Mouse (Mus musculus): ENCODE results near the gene Gnb2.

Gene Gnb2

GRCm38 (mm10) chr5:137533117-137533827 lies at the start of gene Gnb2, which contains the start of gene Epo:
TSS of gene Gnb2 (minus strand) at chr5:137533510.
TSS of gene Epo (minus strand) at chr5:137533242.
- under 1% methylated on average over 40 of the region's 40 CpGs for WGBS

- WGBS, result 67% methylated on average over 8 of the region's 8 CpGs
Observed at GRCm38 (mm10) chr5:137582702-137583101, 49.4 kb upstream of the Gnb2 start.

- 87% methylated on average over 6 of the region's 6 CpGs for WGBS
Observed at GRCm38 (mm10) chr5:137580246-137580645, 46.9 kb upstream of the Gnb2 start.

GRCm38 (mm10) chr5:137574470-137574901 lies 41.2 kb upstream of the Gnb2 start:
- whole genome bisulfite sequencing, result 11% methylated on average over 27 of the region's 27 CpGs

- 75% methylated on average over 17 of the region's 17 CpGs for WGBS
Observed at GRCm38 (mm10) chr5:137570691-137571586, 37.6 kb upstream of the Gnb2 start.

DNA sequence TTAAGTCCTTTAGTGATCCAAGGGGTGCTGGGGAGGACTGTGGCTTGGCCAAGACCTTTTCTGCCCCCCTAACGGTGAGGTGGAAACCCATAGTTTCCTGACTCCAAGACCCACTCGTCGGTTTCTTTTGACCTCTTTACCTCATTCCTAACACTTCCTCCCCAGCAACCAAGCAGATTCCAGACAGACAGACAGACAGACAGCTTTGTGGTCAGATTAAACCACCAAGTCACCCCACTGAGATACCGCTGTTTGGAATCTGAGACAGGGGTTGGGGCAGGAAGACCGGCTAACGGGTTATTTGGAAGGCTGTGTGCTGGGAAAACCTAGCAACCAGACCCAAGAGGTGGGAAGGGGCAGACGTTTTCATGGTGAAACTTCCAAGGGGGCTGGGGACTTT lies 36.9 kb upstream of the Gnb2 start:
- WGBS, result 60% methylated on average over 7 of the region's 7 CpGs

GRCm38 (mm10) chr5:137569665-137570064 lies 36.4 kb upstream of the Gnb2 start, which contains the start of gene Tfr2:
TSS of gene Tfr2 (plus strand) at chr5:137569840.
- WGBS, result 39% methylated on average over 9 of the region's 9 CpGs

DNA sequence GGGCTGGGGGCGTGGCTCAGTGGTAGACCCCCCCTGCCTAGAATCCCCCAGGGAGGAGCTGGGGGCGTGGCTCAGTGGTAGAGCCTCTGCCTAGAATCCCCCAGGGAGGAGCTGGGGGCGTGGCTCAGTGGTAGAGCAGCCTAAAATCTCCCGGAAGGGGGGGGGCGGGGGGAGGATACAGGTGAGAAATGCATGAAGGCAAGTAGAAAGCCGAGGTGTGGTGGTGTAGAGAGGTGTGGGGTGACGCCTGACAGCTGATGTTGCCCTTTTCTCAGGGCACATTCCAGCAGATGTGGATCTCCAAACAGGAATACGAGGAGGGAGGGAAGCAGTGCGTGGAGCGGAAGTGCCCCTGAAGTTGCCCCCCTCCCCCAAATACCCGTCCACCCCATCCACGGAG lies 35.7 kb upstream of the Gnb2 start:
- 77% methylated on average over 12 of the region's 12 CpGs for WGBS

GRCm38 (mm10) chr5:137568223-137568798 lies 35.0 kb upstream of the Gnb2 start:
- WGBS, result 80% methylated on average over 8 of the region's 8 CpGs

- whole genome bisulfite sequencing, result 94% methylated on average over 5 of the region's 5 CpGs
Observed at GRCm38 (mm10) chr5:137566416-137566815, 33.1 kb upstream of the Gnb2 start.

DNA sequence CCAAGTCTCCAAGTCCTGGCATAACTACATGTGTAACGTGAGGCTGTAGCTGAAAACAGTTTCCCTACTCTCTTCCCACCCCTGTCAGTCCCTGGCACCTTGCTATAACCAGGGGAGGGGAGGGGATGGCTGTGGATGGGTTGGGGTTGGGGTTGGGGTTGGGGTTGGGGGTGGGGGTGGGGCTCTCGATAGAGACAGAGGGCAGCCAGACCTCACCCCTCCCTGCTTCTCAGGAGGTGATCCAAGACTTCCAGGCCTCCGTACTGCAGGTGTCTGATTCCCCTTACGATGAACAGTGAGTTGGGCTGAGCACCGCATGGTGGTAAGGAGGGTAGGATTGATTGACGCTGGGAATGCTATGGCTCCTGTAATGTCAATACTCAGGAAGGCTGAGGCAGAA lies 32.4 kb upstream of the Gnb2 start:
- WGBS, result 78% methylated on average over 6 of the region's 6 CpGs

GRCm38 (mm10) chr5:137562965-137563364 lies 29.7 kb upstream of the Gnb2 start:
- WGBS, result 48% methylated on average over 10 of the region's 10 CpGs

GRCm38 (mm10) chr5:137561556-137561955 lies 28.2 kb upstream of the Gnb2 start:
- WGBS, result 30% methylated on average over 6 of the region's 6 CpGs

- 46% methylated on average over 11 of the region's 11 CpGs for WGBS
Observed at GRCm38 (mm10) chr5:137553898-137554297, 20.6 kb upstream of the Gnb2 start.

- WGBS, result 2% methylated on average over 37 of the region's 37 CpGs
Observed at GRCm38 (mm10) chr5:137553411-137553837, 20.1 kb upstream of the Gnb2 start, which contains the start of gene Actl6b. TSS of gene Actl6b (plus strand) at chr5:137553517.

DNA sequence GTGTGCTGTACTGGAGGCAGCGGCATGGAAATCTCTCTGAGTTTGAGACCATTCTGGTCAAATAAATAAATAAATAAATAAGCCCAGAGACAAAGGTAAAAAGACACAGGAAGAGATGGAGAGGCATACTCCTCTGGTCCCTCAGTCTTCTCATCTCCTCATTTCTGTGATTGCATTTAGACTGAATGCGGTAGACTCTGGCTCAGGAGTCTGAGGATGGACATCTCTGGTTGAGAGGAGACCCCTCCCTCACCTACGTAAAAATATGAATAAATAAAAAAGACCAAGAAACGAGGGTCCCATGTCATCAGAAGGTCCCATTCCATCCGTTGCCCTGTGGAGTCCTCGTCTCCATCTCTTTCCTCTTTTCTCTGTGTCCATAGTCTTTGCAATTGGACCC lies 19.7 kb upstream of the Gnb2 start:
- 23% methylated on average over 6 of the region's 6 CpGs for WGBS

GRCm38 (mm10) chr5:137551119-137551518 lies 17.8 kb upstream of the Gnb2 start:
- WGBS, result 73% methylated on average over 5 of the region's 5 CpGs

GRCm38 (mm10) chr5:137549840-137550239 lies 16.5 kb upstream of the Gnb2 start:
- 94% methylated on average over 2 of the region's 2 CpGs for WGBS

DNA sequence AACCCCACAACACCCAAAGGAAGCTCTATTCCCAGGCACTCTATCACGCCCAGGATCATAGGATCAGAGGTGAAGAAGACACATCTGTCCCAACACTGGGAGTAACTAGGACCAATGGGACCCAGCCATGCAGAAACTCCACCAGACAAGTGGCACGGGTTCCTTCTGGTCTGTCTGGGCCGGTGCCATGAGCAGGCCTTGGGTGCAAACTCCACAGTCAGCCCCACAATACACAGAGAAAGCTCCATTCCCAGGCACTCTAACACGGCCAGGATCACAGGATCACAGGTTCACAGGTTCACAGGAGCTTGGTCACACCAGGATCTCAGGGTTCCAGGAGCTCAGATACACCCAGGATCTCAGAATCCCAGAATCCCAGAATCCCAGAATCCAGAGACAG lies 12.3 kb upstream of the Gnb2 start:
- WGBS, result 80% methylated on average over 4 of the region's 4 CpGs

DNA sequence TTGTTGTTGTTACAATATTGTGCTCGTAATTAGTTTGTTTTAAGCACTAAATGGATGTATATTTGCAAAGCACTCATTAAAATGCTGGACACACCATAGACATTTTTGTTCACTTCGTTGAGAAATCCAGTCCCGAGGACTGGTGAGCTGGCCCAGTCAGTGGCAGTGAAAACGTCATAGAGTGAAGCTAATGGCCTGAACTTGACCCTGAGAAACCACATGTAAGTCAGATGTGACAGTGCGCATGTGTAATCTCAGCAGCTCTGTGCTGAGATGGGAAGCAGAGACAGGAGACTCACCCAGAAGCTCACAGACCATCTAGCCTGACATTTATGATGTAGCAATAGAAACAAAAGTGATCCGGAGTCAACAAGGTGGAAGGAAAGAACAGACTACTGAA lies 11.6 kb upstream of the Gnb2 start:
- 73% methylated on average over 6 of the region's 6 CpGs for WGBS

DNA sequence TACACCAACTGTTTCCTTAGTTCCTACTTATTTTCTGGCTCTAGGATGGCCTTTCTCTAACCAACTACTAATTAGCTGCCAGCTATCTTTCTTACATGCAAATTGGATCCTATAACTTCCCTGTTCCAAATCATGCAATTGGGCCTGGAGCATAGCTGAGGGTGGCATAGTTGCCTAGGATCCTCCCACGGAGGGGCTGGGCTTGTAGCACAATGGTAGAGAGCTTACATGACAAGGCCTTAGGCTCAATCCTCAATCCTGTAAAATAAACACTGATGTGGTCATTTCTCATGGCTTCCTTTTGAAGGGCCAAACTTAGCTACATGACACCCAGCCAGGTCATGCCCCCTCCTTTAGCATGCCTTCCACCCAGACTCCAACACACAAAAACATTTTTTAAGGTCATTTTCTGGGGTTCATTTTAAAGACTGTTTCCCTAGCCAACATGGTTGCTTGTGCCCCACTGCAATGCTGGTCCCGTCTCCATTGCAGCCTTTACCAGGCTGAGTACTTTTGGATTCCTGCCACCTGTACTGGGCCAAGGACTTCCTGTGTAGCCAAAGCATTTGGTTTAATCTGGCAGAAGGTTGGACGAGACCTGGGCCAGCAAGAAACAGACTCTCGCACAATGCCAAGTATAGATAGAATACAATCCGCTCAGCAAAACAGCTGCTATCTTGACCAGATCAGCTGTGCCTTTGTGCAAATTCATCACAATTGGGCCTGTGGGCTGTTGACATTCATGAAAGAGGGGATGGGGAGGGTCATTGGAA lies 8.6 kb upstream of the Gnb2 start:
- WGBS, result 53% methylated on average over 5 of the region's 5 CpGs
